Mouse (Mus musculus): Measurements from ENCODE around the gene Gm49384. TPM values are rescaled to one million over a fixed set of nuclear protein-coding genes. Genes with fewer than 3 reads are reported as not detected.

Gene Gm49384
- polyA plus RNA-seq, 1 experiment from 2014 or later = 25.6 TPM

Small RNA genes lying within 50 kb of the gene (microRNA-seq; reads per million reads assigned to microRNA genes)
- not detected for gene Gm47287
- 1.2 reads per million for gene Gm47295

Other genes with a start within 250 kb of the Gm49384 start
- 1,282 and 1,420 TPM in 2 replicates for gene Rps29, start 45.1 kb downstream of the Gm49384 start, polyA plus RNA-seq (2016; fragmentation: Nextera tagmentation; extraction: Ambion mirVana)
- gene Lrr1, start 35.5 kb downstream of the Gm49384 start, polyA plus RNA-seq (2016; fragmentation: Nextera tagmentation; extraction: Ambion mirVana) = 23.4 and 24.5 TPM in 2 replicates
- gene Rpl36al, start 20.2 kb downstream of the Gm49384 start, polyA plus RNA-seq (2016; fragmentation: Nextera tagmentation; extraction: Ambion mirVana) = 406 and 431 TPM in 2 replicates
- gene Mgat2, start 20.1 kb downstream of the Gm49384 start, polyA plus RNA-seq (2016; fragmentation: Nextera tagmentation; extraction: Ambion mirVana) = 48.0 and 48.6 TPM in 2 replicates
- 27.5 and 28.1 TPM in 2 replicates for gene Gm49383, start 7.2 kb downstream of the Gm49384 start, polyA plus RNA-seq (2016; fragmentation: Nextera tagmentation; extraction: Ambion mirVana)
- 14.1 and 14.7 TPM in 2 replicates for gene Dnaaf2, start 5.8 kb downstream of the Gm49384 start, polyA plus RNA-seq (2016; fragmentation: Nextera tagmentation; extraction: Ambion mirVana)
- 18.5 and 19.7 TPM in 2 replicates for gene Pole2, start 23.9 kb upstream of the Gm49384 start, polyA plus RNA-seq (2016; fragmentation: Nextera tagmentation; extraction: Ambion mirVana)
- gene Klhdc1, start 36.9 kb upstream of the Gm49384 start, polyA plus RNA-seq (2016; fragmentation: Nextera tagmentation; extraction: Ambion mirVana) = 3.7 and 4.4 TPM in 2 replicates
- 259 and 264 TPM in 2 replicates for gene Klhdc2, start 92.4 kb upstream of the Gm49384 start, polyA plus RNA-seq (2016; fragmentation: Nextera tagmentation; extraction: Ambion mirVana)
- 95.2 and 101 TPM in 2 replicates for gene Nemf, start 152.9 kb upstream of the Gm49384 start, polyA plus RNA-seq (2016; fragmentation: Nextera tagmentation; extraction: Ambion mirVana)
- 49.7 and 53.0 TPM in 2 replicates for gene Arf6, start 167.9 kb upstream of the Gm49384 start, polyA plus RNA-seq (2016; fragmentation: Nextera tagmentation; extraction: Ambion mirVana)
- gene Gm9887, start 168.2 kb upstream of the Gm49384 start, polyA plus RNA-seq (2016; fragmentation: Nextera tagmentation; extraction: Ambion mirVana) = 1.6 and 2.3 TPM in 2 replicates

All from midbrain, embryonic 12.5 days (tissue).